Mouse (Mus musculus): ENCODE measurements at regions not wholly inside any gene's neighbourhood (a gene's known extent, or its start where the extent isn't known, plus 50 kb on each side); places are given as distances from the start of the nearest gene placed in this dataset.
A peak's percentile ranks its signal among the peaks of the same experiment; 100 is the strongest.

DNA sequence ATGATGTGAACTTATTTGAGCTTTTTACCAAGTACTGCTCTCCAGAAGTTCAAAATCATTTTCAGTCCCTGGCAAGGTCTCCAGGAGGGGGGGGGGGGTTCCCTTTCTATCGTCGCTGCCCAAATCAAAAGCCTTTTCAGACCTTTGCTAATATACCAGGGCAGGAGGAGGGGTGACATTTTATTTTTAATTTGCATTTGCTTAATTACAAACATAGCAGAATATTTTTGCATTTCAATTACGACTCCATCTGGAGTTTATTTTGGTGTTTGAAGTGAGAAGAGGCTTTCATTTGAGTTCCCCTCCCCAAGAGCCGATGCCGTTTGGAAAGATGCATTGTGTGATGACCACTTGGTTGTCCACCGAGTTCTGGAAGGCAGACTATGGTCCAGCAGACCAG lies 174.0 kb upstream of the Rgma start:
- Histone ChIP-seq H3K27ac (replicated peaks) (peak overlapping the region; percentile 66), H3K4me3 (no peak overlapping the region), H3K4me1 (peaks cover 37% of the 10 kb centered on the region), H3K4me2 (replicated peaks) (peak overlapping the region; percentile 37), H3K9ac (replicated peaks) (no peak overlapping the region), H3K36me3 (no peaks in the 10 kb centered on the region), H3K9me3 (0 out of 2 replicates have a peak, but pooled peaks cover 5% of the 10 kb centered on the region), H3K27me3 (no peaks in the 10 kb centered on the region)
- peak; percentile 32 for ATAC-seq (replicated peaks)
- WGBS: 7% methylated on average over 6 of the region's 6 CpGs

DNA sequence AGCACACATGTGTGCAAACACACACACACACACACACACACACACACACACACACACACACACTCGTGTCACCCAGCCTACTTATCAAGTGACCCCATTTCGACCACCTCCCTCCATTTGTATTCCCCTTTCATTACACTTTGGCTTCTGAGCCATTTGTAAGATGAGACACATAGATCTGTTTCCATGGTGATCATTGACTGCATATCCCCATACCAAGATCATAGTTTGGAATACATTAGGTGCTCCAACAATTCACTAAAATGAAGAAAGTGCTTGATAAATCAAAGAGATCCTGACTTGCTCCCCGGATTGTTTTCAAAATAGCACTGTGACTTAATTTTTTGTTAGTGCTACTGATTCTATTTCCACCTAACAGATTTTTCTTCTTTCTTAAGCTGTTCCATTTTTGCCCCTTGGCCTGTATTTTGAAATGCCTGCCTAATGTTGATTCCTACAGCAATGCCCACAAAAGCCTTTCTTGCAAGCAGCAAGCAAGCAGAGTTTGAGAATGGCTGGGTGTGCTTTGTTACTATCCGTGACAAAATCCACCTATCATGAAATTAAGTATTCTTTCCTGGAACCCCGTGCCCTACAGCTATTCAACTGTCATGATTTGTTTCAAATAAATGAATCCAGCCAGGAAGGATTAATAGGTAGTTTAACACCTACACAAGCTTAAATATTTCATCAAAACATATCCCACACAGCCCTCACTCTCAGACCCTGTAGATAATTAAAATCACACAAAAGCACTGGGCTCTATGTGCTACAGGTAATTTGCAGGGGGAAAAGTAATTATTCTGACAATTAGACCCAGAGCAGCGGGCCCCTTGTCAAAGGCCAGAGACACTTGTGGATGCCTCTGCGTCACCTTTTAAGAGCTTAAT lies 168.1 kb upstream of the Rgma start:
- Histone ChIP-seq H3K9me3 (0 out of 2 replicates have a peak, but pooled peaks cover 5% of the 10 kb centered on the region), H3K4me1 (peaks cover 49% of the 10 kb centered on the region), H3K27me3 (no peaks in the 10 kb centered on the region), H3K27ac (replicated peaks) (peak overlapping the region; percentile 78), H3K4me3 (no peak overlapping the region), H3K36me3 (no peaks in the 10 kb centered on the region), H3K4me2 (replicated peaks) (no peak overlapping the region), H3K9ac (replicated peaks) (no peak overlapping the region)
- ATAC-seq (replicated peaks): no peak
- 18% methylated on average over 7 of the region's 7 CpGs for WGBS

DNA sequence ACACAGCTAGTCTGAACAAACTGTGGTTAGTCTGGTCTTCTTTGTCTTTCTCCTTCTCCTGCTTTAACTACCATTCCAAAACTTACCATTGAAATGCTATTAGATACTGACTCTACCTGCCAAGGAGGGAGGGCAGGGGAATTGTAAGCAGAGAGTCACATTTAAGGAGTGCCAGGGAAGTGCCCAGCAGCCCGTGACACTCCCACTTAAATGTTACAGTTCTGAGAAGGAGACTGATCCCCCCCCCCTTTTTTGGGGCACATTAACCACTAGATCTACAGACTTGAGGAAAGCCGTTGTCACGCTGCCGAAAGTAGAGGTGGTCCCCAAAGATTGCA lies 166.9 kb upstream of the Rgma start:
- Histone ChIP-seq H3K27ac (replicated peaks) (peak overlapping the region; percentile 78), H3K27me3 (no peaks in the 10 kb centered on the region), H3K4me3 (no peak overlapping the region), H3K9ac (replicated peaks) (no peak overlapping the region), H3K36me3 (no peaks in the 10 kb centered on the region), H3K9me3 (0 out of 2 replicates have a peak, but pooled peaks cover 5% of the 10 kb centered on the region), H3K4me2 (replicated peaks) (0 out of 2 replicates have a peak overlapping the region, but pooled peaks have one; percentile 26), H3K4me1 (peaks cover 48% of the 10 kb centered on the region)
- ATAC-seq (replicated peaks): peak; percentile 20
- 6% methylated on average over 4 of the region's 4 CpGs for WGBS

GRCm38 (mm10) chr7:73208817-73209602 lies 166.3 kb upstream of the Rgma start:
- peak; percentile 96 for ATAC-seq (replicated peaks)
- Histone ChIP-seq H3K36me3 (no peaks in the 10 kb centered on the region), H3K9ac (replicated peaks) (peak overlapping the region; percentile 15; the same call in 1 of the 2 replicates), H3K4me1 (peaks cover 48% of the 10 kb centered on the region), H3K27ac (replicated peaks) (peak overlapping the region; percentile 78), H3K4me2 (replicated peaks) (peak overlapping the region; percentile 26), H3K4me3 (no peak overlapping the region), H3K9me3 (0 out of 2 replicates have a peak, but pooled peaks cover 5% of the 10 kb centered on the region), H3K27me3 (no peaks in the 10 kb centered on the region)
- 3% methylated on average over 18 of the region's 18 CpGs for WGBS

- Histone ChIP-seq H3K27me3 (no peaks in the 10 kb centered on the region), H3K9me3 (no peaks in the 10 kb centered on the region), H3K4me3 (no peak overlapping the region), H3K27ac (replicated peaks) (peak overlapping the region; percentile 78), H3K4me2 (replicated peaks) (no peak overlapping the region), H3K4me1 (peaks cover 48% of the 10 kb centered on the region), H3K9ac (replicated peaks) (no peak overlapping the region), H3K36me3 (no peaks in the 10 kb centered on the region)
- 21% methylated on average over 7 of the region's 7 CpGs for WGBS
- ATAC-seq (replicated peaks): no peak
These were observed 165.2 kb upstream of the Rgma start for GRCm38 (mm10) chr7:73210078-73210477.

DNA sequence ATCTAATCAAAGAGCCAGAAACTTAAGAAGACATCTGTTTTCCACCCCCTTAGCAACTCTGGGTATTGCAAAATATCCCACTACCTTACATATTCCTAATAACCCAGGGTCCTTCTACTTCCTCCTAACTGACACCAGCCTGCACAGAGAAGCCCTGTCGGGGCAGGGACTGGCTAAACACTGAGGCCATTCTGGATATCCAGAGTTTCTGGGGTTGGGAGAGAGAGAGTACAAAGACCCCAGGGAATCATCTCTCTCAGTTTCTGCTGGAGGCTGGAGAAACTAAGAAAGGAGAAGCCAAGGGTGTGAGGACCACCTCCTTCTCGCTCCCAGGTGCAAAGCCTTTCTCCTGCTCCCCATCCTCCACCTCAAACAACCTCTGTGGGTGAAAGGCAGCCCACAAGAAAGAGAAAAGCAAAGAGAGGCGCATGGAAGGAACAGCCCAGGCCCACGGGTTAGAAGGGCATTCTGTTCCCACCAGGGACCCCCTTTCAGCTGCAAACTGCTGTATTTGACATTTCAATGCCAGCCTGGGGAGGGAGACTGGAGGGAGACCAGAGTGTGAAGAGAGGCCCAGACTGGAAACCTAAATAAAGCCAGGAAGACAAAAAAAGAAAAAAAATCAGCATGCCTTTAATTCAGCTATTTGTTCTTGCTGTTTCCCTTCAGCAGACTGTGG lies 152.9 kb upstream of the Rgma start:
- peak; percentile 91 for ATAC-seq (replicated peaks)

DNA sequence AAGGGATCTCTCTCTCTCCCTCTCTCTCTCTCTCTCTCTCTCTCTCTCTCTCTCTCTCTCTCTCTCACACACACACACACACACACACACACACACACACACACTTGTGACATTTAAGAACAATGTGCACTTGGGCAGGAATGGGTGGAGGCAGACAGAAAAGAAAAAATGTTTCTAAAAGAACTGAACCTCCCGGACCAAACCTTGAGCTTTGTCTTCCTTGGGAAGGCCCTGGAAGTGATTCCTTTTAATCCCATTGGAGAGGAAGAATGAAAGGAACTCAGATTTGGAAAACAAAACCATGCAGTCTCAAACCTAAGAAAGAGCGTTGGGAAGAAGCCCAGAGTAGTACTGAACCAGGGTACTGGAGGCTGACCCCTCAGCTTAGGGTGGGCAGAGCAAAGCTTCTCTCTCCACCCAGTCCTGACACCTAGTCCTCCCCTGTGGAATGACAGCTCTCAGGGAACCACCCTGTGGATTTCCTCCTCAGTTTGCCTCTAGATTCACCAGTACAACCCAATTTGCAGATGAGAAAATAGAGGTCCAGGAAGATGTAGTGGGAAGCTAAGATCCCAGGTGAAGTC lies 152.3 kb upstream of the Rgma start:
- WGBS: 9% methylated on average over 2 of the region's 2 CpGs

More for the DNA sequence above, 152.9 kb upstream of the Rgma start:
- Histone ChIP-seq H3K4me3 (no peak overlapping the region), H3K9me3 (no peaks in the 10 kb centered on the region), H3K27me3 (no peaks in the 10 kb centered on the region), H3K36me3 (no peaks in the 10 kb centered on the region), H3K4me1 (peaks cover 19% of the 10 kb centered on the region), H3K9ac (replicated peaks) (0 out of 2 replicates have a peak overlapping the region, but pooled peaks have one; percentile 4), H3K27ac (replicated peaks) (peak overlapping the region; percentile 75), H3K4me2 (replicated peaks) (no peak overlapping the region)
- WGBS: 4% methylated on average over 4 of the region's 4 CpGs

GRCm38 (mm10) chr7:73233539-73234158 lies 141.7 kb upstream of the Rgma start:
- Histone ChIP-seq H3K9me3 (no peaks in the 10 kb centered on the region), H3K27ac (replicated peaks) (no peak overlapping the region), H3K27me3 (no peaks in the 10 kb centered on the region), H3K36me3 (no peaks in the 10 kb centered on the region), H3K4me3 (no peak overlapping the region), H3K4me1 (no peaks in the 10 kb centered on the region), H3K4me2 (replicated peaks) (no peak overlapping the region), H3K9ac (replicated peaks) (no peak overlapping the region)
- 84% methylated on average over 8 of the region's 8 CpGs for WGBS
- ATAC-seq (replicated peaks): no peak

More for the DNA sequence above, 152.3 kb upstream of the Rgma start:
- Histone ChIP-seq H3K27ac (replicated peaks) (peak overlapping the region; percentile 75), H3K9me3 (no peaks in the 10 kb centered on the region), H3K27me3 (no peaks in the 10 kb centered on the region), H3K36me3 (no peaks in the 10 kb centered on the region), H3K4me1 (peaks cover 19% of the 10 kb centered on the region), H3K4me2 (replicated peaks) (no peak overlapping the region), H3K4me3 (no peak overlapping the region), H3K9ac (replicated peaks) (no peak overlapping the region)
- ATAC-seq (replicated peaks): peak; percentile 80

DNA sequence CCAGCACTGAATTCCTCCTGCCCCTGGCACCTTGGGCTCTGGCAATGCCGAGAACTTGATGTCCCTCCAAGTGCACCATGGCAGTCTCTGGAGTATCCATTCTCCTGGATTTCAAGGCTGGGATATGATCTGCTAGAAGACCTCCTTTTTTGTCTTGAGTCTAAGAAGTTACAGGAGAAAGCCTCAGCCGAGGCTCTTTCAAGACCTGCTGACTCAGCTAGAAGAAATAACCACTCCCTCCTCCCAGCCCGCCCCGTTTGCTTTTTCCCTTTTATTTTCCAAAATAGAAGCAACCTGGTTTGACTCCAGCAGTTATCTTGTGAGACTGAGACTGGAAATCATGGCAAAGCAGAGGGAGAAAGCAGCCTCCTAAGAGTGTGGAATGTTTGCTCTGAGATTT lies 136.8 kb upstream of the Rgma start:
- H3K9me3 ChIP-seq: no peaks in the 10 kb centered on the region
- no peak overlapping the region for H3K4me3 ChIP-seq
- H3K4me1 ChIP-seq: no peaks in the 10 kb centered on the region
- no peak for ATAC-seq (replicated peaks)
- H3K27ac ChIP-seq (replicated peaks): no peak overlapping the region
- H3K9ac ChIP-seq (replicated peaks): no peak overlapping the region
- WGBS: 20% methylated on average over 4 of the region's 4 CpGs
- no peaks in the 10 kb centered on the region for H3K27me3 ChIP-seq
- no peak overlapping the region for H3K4me2 ChIP-seq (replicated peaks)
- H3K36me3 ChIP-seq: no peaks in the 10 kb centered on the region

GRCm38 (mm10) chr7:73243591-73244355 lies 131.5 kb upstream of the Rgma start:
- Histone ChIP-seq H3K4me2 (replicated peaks) (no peak overlapping the region), H3K9me3 (no peaks in the 10 kb centered on the region), H3K36me3 (no peaks in the 10 kb centered on the region), H3K4me3 (no peak overlapping the region), H3K4me1 (no peaks in the 10 kb centered on the region), H3K9ac (replicated peaks) (no peak overlapping the region), H3K27me3 (no peaks in the 10 kb centered on the region), H3K27ac (replicated peaks) (no peak overlapping the region)
- no peak for ATAC-seq (replicated peaks)
- WGBS: 50% methylated on average over 9 of the region's 9 CpGs

DNA sequence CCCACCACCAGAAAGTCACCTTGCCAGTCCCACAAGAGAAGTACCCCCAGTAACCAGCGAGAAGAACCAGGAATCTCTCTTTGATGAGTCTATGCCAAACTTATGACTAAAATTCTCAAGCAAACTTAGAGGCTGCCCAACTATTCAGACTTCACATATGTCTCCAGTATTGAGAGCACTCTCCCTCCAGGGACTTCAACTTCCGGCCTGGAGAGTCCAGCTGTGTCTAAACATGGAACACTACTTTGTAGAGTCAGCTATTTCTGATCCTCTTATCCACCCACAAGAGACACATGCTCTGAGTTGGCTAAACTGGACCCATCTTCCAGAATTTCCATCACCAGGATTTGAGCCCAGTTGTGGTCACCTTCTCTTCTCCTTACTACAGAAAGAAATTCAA lies 129.9 kb upstream of the Rgma start:
- 94% methylated on average over 2 of the region's 2 CpGs for WGBS
- no peaks in the 10 kb centered on the region for H3K9me3 ChIP-seq
- H3K4me1 ChIP-seq: peaks cover 2% of the 10 kb centered on the region; the same call in 1 of the 2 replicates
- no peak for ATAC-seq (replicated peaks)
- no peak overlapping the region for H3K4me2 ChIP-seq (replicated peaks)
- no peak overlapping the region for H3K4me3 ChIP-seq
- no peaks in the 10 kb centered on the region for H3K36me3 ChIP-seq
- H3K27ac ChIP-seq (replicated peaks): no peak overlapping the region
- no peak overlapping the region for H3K9ac ChIP-seq (replicated peaks)
- no peaks in the 10 kb centered on the region for H3K27me3 ChIP-seq

Data from forebrain, embryonic 15.5 days (tissue).